Mouse (Mus musculus): ENCODE results near the gene Ninl. TPM values are rescaled to one million over a fixed set of nuclear protein-coding genes. Genes with fewer than 3 reads are reported as not detected.
"Not testable (repeated sequence)": the region's sequence is repeated elsewhere in the genome, so short reads cannot be mapped to it uniquely, and the experiment has no call there.

Ninl gene
- polyA plus RNA-seq, 3 experiments from 2014 or later, result 0.53 to 1.2 (median 0.81) TPM

DNA sequence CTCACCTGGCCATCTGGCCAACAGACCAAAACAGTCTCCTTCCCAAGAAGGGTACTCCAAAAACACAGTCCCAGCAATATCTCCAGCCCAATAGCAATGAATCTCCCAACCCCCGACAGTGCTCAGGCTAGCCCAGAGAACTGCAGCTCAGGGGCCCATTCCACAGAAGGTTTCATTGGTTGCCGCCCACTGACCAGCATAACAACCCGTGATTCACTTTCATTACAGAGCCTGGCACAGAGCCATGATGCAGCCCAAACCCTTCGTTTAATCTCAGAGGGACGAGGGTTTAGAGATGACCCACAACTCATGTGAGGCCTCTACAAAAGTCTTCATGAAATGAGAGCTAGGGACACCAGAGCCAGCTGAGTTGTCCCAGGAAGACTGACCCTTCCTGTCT, 90.4 kb downstream of the Ninl start:
- ATAC-seq, result no peak

DNA sequence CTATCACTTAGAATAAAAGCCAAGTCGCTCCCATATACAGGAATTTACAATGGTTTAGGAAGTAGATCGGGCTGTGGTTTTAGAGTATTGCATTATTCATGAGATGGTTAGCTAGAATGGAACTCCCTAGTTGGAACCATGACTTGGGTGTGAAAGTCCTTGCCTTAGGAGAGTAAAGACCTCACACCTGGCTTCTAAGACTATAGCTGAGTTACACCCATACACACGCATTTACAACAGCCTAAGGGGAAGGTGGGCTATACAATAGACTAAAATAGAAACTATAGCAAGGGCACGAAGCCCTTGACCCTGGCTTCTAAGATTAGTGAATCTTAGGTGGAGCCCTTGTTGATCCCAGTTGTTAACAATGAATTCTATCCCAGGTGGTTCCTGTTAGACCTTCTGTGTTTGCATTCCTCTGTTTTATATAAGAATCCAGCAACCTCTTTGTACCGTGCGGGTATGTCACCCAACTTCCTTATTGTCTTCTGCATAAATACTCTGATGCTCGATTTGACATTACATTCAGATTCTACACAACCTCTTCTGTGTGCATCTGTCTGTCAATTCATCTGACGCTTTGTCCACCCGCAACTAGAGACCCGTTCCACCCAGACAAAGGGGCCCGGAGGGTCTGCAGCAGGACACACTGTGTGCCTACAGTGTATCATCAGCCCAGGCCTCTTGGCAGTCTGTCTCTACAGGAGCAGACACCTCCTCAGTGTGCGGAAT, 91.1 kb downstream of the Ninl start:
- ATAC-seq, result not testable (repeated sequence)

DNA sequence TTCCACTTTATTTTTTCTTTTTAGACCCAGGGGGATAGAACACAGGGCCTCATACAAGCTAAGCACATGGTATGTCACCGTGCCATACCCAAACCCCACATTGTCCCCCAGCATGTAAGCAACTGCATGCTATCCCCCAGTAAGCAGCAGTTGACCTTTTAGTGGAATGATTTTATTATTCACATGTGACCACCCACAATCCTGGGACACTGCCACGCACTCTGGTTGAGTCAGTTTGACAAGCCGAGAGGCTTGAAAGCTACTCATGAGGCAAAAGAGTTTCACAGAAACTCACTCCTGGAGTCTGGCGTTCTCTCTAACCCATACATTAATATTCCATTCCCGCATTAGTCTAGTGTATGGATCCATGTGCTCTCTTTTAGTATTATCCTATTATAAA, 91.8 kb downstream of the Ninl start:
- not testable (repeated sequence) for ATAC-seq

DNA sequence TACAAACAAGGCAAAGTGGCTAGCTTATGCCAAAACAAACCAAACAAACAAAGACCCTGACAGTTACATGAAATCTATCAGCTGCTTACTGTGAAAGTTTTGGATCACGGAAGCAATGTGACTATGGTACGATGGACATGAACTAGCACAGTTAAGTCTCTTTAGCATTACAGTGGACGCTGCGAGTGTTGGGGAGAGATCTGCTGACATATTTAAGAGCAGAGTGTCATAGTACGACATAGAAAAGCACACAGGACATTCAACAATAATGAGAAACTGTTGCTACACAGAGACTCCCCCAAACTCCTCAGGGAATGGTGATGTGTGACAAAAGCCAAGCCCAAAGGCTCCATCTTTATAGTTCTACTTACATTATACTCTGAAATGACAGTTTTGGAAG, 95.2 kb downstream of the Ninl start:
- no peak for ATAC-seq

DNA sequence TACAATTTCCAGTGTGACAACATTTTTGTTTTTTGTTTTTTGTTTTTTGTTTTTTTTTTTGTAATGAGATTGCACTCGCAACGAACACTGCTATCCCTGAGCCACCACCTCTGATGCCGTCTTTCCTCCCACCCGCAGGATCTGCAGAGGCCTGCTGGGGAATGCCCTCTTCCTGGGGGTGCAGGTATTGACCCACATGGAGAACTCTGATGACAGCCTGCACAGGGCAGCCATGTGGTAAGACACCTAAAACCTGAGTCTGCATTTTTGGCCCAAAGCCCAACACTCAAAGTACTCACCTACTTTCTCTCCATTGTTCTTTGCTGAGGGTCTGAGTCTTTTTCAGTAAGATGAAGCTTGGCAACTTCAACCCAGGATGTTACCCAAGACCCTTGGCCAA, 104.5 kb downstream of the Ninl start:
- ATAC-seq, result no peak

DNA sequence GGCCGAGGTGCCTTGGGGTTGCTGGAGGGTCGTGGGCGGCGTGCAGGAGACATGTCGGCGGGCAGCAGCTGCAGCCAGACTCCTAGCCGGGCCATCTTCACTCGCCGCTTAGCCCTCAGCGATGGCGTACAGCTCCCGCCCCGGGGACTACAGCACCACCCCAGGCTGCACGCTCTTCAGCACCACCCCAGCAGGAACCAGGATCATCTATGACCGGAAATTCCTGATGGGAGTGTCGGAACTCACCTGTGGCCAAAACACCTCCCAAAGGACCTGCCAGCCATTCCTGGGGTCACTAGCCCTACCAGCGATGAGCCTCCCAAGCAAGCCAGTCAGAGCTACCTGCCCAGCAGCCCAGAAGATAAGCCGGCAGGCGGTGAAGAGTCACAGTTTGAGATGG, 105.7 kb downstream of the Ninl start:
- ATAC-seq, result no peak

DNA sequence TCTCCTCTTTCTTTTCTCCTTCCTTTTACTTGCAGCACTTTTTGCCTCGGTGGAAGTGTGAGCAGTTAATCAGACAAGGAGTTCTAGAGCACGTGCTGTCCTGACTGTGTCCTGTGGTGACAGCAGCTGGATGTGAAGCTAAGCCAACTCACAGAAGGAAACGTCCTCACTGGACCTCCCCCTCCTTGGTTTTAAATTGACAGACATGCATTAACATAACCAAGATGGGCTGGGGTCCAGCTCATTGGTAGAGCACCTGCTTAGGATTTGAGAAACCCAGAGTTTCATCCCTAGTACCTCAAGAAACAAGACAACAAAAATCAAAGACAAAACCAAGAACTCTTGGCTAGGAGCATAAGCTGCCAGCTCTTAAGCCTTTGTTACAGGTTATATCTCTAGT, 108.4 kb downstream of the Ninl start:
- ATAC-seq, result no peak

DNA sequence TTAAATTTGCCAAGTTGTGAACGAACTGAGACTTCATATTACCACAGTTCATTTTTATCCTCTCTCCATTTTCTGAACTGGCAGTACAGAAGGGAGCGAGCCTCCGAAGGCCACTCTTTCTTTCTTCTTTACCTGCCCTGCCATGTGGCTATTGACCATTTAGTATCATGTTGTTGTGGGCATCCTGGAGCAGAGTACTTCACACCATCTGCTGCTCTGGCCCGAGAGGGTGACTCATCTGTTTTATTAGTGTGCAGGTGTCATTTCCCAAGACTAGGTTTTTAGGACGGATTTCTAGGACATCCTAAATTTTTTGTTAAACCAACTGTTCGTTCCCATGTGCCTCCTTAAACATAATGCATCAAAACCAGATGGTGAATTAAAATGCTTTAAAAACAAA, 110.0 kb downstream of the Ninl start:
- no peak for ATAC-seq

DNA sequence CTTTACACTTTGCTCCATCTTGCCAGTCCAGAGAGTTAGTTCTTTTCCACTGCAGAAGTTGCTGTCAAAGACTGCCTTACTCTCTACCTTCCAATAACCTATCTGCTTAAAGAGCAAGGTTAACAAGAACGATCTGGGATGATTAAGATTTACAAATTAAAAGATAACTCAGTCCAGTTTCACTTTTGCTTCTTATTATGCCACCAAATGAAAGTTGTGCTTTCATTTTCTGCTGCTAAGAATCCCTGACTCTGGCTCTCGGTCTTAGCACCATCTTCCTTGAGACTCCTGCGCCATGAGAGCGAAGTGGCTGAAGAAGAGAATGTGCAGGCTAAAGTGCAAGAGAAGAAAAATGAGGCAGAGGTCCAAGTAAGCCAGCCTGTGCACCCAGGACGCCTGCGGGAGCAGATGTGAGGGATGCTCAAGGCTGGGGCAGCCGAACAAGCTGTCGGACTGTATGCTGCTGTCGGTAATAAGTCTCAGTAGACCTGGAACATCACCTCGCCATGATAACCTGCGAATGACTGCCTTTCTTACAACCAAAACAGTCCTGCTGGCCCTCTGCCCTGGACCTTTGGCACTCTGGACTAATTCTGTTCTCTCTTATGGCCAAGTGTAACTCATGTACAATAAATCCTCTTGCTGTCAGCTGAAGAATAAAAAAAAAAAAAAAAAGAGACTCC, 112.0 kb downstream of the Ninl start:
- peak; percentile 78 for ATAC-seq

DNA sequence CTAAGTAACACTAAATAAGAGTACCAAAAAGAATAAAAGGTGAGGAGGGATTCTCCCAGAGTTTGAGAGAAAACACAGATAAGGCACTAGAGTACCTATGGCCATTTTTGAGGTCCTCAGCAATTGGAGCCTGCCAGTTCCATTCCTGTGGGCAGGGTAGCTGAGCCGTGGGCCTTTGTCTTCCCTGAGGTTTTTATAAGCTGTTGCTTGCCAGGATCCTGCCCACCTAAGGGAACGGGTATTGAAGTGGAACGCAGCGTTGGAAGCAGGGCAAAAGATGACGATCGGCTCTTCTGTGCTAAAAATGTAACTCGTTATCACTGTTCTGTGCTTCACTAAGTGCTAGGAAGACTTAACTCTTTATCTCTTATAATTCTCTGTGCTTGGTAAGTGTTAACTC, 115.7 kb downstream of the Ninl start:
- no peak for ATAC-seq

DNA sequence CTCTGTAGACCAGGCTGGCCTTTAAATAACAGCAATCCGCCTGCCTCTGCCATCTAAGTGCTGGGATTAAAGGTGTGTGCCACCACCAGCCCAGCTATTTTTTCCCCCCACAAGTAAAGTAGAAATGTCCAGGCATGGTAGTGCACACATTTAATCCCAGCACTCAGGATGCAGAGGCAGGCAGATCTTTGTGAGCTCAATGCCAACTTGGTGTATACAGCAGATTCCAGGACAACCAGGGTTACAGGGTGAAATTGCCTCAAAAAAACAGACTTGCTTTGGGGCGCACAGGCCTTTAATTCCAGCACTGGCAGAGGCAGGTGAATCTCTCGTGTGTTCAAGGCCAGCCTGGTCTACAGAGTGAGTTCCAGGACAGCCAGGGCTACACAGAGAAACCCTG, 116.2 kb downstream of the Ninl start:
- ATAC-seq, result no peak

DNA sequence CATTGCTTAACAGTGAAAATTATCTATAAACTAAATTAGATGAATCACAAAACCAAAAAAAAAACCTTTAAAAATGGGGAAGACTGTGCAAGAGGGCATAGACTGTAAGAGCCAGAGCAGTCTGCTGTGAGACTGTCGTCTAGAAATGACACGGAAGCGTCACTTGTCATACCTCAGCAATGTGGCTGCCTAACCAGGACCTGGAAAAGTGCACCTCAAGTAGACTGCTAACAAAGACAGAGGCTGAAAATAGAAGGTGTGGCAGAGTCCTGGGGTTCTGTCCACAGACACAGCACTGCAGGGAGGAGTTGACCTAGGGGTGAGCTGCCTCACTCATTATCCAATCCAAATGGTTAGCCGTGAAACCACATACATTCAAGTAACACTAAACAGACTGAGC, 117.0 kb downstream of the Ninl start:
- ATAC-seq, result no peak

DNA sequence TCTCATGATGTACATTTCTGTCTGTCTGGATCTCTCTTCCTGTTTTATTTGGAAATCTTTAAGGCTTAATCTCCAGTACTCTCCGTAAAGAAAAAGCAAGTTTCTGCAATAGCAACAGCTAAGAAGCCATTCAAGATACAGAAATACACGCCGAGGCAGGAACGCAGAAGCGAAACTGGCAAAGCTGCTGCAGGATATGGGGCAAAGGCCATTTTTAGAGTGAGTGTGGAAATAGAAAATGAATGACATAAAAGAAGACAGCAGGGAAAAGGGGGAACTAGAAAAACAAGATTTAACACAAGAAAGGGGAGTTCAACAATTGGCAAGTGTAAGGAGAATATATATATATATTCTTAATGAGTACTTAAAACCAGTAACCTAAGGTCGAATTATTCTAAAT, 117.5 kb downstream of the Ninl start:
- no peak for ATAC-seq

DNA sequence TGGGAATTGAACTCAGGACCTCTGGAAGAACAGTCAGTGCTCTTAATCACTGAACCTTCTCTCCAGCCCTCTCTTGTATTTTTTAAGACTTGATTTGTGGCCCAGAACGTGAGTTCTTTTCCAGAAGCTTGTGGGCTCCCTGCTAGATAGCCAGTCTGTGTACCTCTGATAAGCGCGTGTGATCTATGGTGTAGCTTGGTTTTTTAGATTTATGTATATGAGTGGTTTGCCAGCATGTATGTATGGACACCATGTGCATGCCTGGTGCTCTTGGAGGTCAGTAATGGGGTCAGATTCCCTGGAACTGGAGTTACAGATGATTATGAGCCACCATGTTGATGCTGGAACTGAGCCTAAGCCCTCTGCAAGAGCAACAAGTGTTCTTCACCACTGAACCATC, 118.6 kb downstream of the Ninl start:
- ATAC-seq, result no peak

DNA sequence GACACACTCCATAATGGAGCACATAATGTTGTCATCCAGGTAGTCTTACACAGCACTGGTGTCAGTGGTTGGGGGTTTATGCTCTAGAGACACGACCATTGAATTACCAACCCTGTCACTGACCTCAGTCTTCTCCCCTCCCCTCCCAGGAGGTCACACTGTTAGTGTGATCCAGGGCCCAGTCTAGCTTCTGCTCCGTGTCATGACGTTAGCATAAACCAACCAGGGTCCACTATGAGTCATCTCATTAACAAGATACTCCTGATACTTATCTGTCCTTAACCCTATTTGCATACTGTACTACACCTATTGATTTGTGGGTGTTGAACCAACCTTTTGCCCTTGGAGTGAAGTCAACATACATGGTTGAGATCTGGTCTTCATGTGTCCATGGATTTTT, 120.5 kb downstream of the Ninl start:
- peak; percentile 73 for ATAC-seq

DNA sequence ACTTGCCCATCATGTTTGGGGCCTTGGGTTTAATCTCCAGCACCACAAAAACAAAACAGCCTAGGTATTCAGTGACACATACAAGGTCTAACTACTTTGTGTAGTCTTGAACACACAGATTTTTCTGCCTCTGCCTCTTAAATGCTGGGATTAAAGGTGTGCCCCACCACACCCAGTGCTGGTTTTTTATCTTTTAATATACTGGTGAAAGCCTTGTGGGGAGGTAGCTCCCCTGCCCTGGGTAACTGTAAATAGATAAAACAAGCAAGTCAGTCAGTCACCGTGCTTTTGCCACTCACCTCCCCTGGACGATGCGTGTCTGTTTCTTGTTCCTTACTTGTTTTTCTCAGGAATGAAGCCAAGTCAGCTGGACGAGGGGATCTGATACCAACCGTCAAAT, 123.4 kb downstream of the Ninl start:
- ATAC-seq, result no peak

DNA sequence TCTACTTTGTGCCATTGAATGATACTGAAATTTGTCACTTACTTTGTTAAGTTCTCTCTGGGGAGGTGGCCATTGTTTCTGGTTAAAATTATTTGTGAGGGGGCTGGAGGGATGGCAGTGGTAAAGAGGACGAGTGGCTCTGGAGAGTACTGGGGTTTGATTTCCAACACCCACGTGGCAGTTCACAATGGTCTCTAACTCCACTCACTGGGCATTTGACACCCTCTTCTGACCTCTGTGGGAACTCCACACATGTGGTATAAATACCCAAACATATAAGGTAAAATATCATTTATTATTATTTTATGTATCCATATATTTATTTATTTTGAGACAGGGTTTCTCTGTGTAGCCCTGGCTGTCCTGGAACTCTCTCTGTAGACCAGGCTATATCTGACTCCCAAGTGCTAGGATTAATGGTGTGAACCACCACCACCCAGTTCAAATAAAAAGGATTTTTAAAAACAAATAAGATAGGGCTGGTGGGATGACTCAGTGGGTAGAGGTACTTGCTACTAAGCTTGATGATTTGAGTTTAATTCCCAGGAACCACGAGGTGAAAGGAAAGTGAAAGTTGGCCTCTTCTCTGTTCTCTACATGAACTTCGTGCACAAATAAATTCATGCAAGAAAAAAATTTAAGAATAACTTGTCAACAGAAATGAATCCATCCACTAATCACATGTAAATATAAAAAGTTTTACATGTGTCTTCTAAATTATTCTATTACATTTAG, 124.2 kb downstream of the Ninl start:
- ATAC-seq, result peak; percentile 45

DNA sequence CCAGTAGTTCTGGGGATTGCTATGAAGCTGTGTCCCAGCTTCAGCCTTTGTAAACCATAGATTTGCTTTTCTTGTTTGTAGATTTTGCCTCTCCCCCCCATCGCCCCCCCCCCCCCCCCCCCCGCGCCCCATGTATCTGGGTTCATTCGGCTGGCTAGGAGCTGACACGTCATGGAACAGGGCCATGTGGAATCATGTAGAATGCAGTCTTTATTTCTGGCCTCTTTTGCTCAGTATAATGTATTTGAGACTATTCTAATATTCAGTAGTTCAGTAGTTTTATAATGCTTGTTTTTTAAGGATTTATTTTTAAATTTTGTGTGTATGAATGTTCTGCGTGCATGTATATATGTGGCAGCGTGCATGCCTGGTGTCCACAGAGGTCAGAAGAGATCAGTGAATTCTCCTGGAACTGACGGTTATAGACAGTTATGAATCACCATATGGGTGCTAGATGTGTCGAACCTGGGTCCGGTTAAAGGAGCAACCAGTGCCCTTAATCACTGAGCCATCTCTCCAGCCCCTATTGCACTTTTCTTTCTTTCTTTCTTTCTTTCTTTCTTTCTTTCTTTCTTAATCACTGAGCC, 128.8 kb downstream of the Ninl start:
- no peak for ATAC-seq

DNA sequence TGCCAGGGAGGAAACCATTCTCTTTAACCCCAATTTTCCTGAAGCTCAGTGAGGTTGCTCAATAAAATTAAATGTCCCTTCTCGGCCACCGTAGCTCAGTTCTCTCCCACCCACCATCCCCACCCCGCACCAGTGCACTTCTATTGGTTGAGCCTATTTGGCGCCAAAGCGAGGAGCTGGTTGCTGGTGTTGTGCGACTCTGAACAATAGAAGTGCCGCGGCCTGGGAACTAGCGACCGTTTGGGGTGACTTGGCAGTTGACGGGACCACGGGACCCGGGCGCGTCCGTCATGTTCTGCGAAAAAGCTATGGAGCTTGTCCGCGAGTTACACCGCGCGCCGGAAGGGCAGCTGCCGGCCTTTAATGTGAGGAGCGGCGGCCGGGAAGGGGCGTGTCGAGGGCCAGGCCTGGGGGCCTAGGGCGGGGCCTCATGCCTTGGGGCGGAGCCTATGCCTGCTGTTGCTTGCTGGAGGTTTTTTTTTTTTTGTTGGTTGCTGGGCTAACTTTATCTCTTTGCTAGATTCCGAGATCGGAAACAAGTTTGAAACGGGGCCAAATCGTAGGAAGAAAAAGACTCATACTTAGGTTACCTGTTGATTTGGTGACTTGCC, 129.6 kb downstream of the Ninl start:
- peak; percentile 83 for ATAC-seq

DNA sequence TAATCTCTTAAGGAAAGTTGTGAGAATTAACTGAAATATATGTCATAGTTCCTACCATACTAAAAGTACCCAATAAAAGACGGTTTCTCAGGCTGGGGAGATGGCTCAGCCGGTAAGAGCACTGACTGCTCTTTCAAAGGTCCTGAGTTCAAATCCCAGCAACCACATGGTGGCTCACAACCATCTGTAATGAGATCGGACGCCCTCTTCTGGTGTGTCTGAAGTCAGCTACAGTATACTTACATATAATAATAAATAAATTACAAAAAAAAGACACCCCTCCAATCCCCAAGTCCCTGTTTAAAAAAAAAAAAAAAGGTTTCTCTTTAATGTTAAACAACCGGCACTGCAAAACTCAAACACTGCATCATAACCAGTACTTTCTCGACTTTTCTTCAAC, 130.3 kb downstream of the Ninl start:
- ATAC-seq, result not testable (repeated sequence)

DNA sequence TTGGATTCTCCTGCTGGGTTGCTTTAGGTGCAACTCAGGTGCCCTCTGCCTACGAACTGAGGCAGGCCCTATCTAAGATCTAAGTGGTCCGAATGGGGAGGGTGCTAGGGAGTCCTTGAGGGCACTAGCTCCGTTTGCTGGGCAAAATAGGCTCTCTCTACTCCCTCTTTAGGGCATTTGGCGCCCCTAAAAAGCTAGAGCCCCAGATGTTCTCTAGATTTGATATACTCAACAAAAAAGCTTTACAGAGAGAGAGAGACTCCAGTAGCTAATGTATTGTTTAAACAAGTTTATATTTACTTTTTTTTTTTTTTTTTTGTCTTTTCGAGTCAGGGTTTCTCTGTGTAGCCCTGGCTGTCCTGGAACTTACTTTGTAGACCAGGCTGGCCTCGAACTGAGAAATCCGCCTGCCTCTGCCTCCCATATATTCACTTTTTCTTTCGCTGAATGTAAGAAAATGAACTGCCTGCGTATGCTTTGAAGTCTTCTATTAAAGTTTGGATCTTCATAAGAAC, 134.2 kb downstream of the Ninl start, which contains the start of gene Gins1:
Gene Gins1, plus strand, starts transcription at position 465 of the 515 bp plus-strand sequence.
- peak; percentile 35 for ATAC-seq

DNA sequence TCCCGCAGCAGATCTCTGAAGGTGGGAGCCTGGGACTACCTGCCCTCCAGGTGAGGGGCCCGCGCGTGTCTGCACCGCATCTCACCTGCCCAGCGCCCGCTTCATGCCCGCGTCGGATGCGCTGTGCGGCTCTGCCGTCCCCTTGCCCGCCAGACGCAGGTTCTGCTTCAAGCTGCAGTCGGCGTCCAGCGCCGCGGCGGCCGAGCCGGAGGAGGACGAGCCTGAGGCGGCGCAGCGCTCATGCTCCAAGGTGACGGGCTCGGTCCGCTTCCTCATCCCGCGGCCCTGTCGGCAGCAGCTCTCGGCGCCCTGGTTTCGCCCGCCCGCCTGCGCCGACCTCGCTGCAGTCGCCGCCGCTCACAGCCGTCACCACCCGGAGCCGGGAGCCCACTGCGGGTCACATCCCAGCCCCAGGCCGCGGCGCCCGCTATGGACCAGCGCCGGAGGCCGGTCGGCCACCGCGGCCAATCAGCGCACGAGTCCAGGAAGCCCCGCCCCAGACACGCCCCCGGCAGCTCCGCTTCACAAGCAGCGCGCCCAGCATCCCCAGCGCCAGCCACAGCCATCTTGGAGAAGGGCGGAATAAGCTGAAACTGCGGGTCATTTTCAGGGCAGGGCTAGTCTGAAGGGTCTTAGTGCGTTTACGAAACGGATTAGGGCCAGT, 134.8 kb downstream of the Ninl start, which contains the start of gene Abhd12:
Gene Abhd12, minus strand, starts transcription at position 470 of the 664 bp plus-strand sequence.
- ATAC-seq, result peak; percentile 94

All from inflammation-experienced regulatory T-cells, adult 6 months (primary cell).